Mouse (Mus musculus) limb, embryonic 13.5 days (tissue): Measurements from ENCODE around the gene Azi2. TPM values are rescaled to one million over a fixed set of nuclear protein-coding genes. Genes with fewer than 3 reads are reported as not detected.
A peak's percentile ranks its signal among the peaks of the same experiment; 100 is the strongest.

Experiments
- ATAC-seq: fragments of 200-750 bp; cut with Nextera tagmentation; 2 replicates; pipeline ENCODE4 v1.8.0; 2017; ENCODE audit warnings: low read depth, moderate number of reproducible peaks, moderate TSS enrichment; ENCODE audit not compliant: low FRiP score
- H3K27ac ChIP-seq: fragments of 300-500 bp; sonication (generic); 2 replicates; pipeline ENCODE4 v1.5.1; 2015; ENCODE audit warnings: inconsistent platforms, mild to moderate bottlenecking, moderate library complexity
- H3K27me3 ChIP-seq: fragments of 300-500 bp; sonication (generic); 2 replicates; pipeline ENCODE4 v1.6.1; 2015; ENCODE audit warnings: mild to moderate bottlenecking, inconsistent platforms
- H3K36me3 ChIP-seq: fragments of 300-500 bp; sonication (generic); 2 replicates; pipeline ENCODE4 v1.6.1; 2015; ENCODE audit warnings: inconsistent platforms, mild to moderate bottlenecking, moderate library complexity
- H3K4me1 ChIP-seq: fragments of 300-500 bp; sonication (generic); 2 replicates; pipeline ENCODE4 v1.6.1; 2015; ENCODE audit warnings: inconsistent platforms
- H3K4me2 ChIP-seq: fragments of 300-500 bp; sonication (generic); replicated peaks from 2 replicates; pipeline ENCODE4 v1.6.1; 2015; ENCODE audit warnings: inconsistent platforms, mild to moderate bottlenecking, moderate library complexity
- H3K4me3 ChIP-seq: fragments of 300-500 bp; sonication (generic); 2 replicates; pipeline ENCODE4 v1.5.1; 2015; ENCODE audit warnings: moderate library complexity, mild to moderate bottlenecking, inconsistent platforms
- H3K9ac ChIP-seq: fragments of 300-500 bp; sonication (generic); 2 replicates; pipeline ENCODE4 v1.6.1; 2015; ENCODE audit warnings: mild to moderate bottlenecking, inconsistent platforms
- H3K9me3 ChIP-seq: fragments of 300-500 bp; sonication (generic); 2 replicates; pipeline ENCODE4 v1.6.1; 2016; ENCODE audit warnings: inconsistent platforms
- whole genome bisulfite sequencing: fragments of 180-500 bp; shearing (Covaris S2); methylation state at CpG from one replicate; pipeline ENCODE4 v1.1.7; 2015; 5-methylcytosine and 5-hydroxymethylcytosine counted together
- polyA plus RNA-seq: library from polyadenylated mRNA; unstranded; fragments of >200 nt; fragmentation: Nextera tagmentation; extraction: Ambion mirVana; gene quantifications from 2 replicates; pipeline ENCODE4 v1.2.1, GENCODE M21; 2015

Azi2 gene
- polyA plus RNA-seq, result 72.6 and 75.6 TPM in 2 replicates

DNA sequence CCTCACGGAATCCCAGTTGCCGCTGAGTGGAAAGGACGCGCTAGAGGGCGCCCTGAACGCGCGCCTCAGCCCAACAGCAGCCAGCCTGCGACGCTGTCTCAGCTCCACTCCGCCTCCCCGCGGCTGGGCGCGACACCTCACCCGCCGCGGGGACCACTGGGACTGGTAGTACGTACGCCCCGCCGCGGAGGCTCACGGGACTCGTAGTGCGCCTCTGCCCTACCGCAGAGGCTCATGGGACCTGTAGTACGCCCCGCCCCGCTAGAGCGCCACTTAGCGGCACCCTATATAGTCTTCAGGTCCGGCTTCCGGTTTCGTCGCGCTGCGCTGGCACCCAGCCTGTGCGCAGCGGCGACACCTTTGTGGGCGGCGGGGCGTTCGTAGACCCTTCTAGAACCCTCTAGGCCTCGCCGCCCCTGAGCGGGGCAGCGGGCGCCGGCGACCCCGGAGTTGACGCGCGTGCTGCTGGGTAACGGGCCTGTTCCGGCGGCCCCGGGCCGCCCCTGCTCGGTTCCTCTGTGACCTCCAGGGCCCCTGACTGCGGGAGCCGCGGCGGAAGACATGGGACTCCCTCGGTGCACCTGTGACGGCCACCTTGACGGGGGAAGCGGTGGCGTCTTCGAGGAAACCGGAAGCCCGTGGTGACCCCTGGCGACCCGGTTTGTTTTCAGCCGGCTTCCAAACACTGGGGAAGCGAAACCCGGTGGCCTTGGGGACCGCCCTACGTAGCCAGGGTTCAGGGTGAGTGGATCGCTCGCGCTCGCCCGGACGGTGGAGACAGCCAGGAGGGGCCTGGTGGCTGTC, at the start of gene Azi2:
Azi2 (plus strand) TSS at position 282 of the 804 bp plus-strand sequence.
- WGBS, result under 1% methylated on average over 83 of the region's 87 CpGs
- Histone ChIP-seq H3K27ac (peak within 1 kb of the TSS; percentile 80), H3K9ac (peak within 1 kb of the TSS; percentile 84), H3K4me3 (peak within 1 kb of the TSS; percentile 78), H3K27me3 (no peaks in the 10 kb centered on the region), H3K4me1 (peaks cover 21% of the 10 kb centered on the region), H3K9me3 (no peaks in the 10 kb centered on the region), H3K36me3 (no peaks in the 10 kb centered on the region; the same call in 1 of the 2 replicates), H3K4me2 (peak within 1 kb of the TSS; percentile 80)
- peak; percentile 98 for ATAC-seq

DNA sequence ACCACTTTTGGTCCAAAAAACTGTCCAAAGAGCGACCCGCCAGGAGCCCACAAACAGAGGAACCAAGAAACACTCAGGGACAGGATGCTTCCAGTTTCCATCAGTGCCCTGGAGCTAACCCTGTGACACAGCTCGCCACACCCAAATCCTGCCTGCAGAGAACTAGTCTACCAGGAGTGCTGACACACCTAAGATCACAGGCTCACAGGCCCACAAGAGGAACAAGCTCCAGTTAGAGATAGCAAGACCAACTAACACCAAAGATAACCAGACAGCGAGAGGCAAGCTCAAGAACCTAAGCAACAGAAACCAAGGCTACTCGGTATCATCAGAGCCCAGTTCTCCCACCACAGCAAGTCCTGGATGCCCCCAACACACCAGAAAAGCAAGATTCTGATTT, 43.7 kb upstream of the Azi2 start:
- Histone ChIP-seq H3K27ac (no peak overlapping the region), H3K4me2 (no peak overlapping the region), H3K9ac (no peak overlapping the region), H3K27me3 (no peaks in the 10 kb centered on the region), H3K4me3 (no peak overlapping the region), H3K4me1 (no peaks in the 10 kb centered on the region), H3K36me3 (no peaks in the 10 kb centered on the region), H3K9me3 (no peaks in the 10 kb centered on the region)
- 86% methylated on average over 5 of the region's 5 CpGs for WGBS
- ATAC-seq, result no peak

DNA sequence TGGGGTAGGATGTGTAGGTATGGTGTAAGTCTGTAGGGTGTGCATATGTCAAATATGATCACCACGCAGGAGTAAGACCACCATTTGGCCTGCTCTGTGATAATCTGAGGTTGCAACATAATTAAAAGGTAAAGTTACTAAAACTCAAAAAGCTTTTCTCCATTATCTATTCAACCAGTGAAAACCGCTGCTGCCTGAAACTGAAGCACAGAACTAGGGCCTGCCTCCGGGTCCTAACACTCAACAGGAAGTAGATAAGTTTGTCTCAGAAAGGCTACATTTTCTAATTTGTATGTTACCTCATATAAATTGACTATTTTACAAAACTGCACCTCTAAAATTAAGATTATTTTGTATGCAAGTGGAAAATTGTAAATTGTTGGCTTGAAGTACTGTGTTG, 38.8 kb upstream of the Azi2 start:
- ATAC-seq, result no peak
- H3K4me3 ChIP-seq, result no peak overlapping the region
- 92% methylated on average over 3 of the region's 3 CpGs for WGBS
- no peaks in the 10 kb centered on the region for H3K27me3 ChIP-seq
- no peak overlapping the region for H3K9ac ChIP-seq
- no peaks in the 10 kb centered on the region for H3K4me1 ChIP-seq
- no peaks in the 10 kb centered on the region for H3K36me3 ChIP-seq
- H3K27ac ChIP-seq, result no peak overlapping the region
- no peak overlapping the region for H3K4me2 ChIP-seq
- H3K9me3 ChIP-seq, result no peaks in the 10 kb centered on the region

DNA sequence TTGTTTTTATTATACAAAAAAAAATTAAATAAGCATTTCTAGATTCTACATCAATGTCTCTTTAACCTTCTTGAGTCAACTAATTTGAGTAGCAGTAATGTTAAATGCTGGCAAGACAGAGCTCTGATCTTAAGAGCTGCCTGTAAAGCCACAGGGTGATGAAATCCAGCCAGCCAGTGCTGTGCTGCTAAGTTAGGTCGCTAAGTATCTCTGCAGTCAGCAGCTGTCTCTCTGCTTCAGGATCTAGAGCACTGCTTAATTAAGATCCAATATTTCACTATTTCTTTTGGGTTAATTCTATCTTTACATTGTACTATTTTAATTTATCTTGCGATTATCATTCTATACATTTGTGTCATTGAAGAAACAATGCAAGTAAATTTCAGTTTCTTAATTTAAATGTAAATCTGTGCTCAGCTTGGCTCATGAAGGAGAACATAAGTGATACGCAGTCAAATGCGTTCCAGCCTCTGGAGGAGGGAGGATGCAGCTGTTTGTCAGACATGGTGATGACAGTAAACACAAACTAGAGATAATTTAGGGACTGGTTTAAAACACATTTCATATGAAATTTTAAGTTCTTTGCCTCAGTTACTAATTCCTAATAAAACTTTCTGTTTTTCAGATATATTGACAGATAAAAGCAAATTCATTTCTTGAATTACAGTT, 36.9 kb upstream of the Azi2 start:
- Histone ChIP-seq H3K4me2 (no peak overlapping the region), H3K27me3 (no peaks in the 10 kb centered on the region), H3K9ac (no peak overlapping the region), H3K36me3 (no peaks in the 10 kb centered on the region), H3K4me1 (no peaks in the 10 kb centered on the region), H3K4me3 (no peak overlapping the region), H3K27ac (no peak overlapping the region), H3K9me3 (no peaks in the 10 kb centered on the region)
- 68% methylated on average over 4 of the region's 4 CpGs for WGBS
- ATAC-seq, result no peak

DNA sequence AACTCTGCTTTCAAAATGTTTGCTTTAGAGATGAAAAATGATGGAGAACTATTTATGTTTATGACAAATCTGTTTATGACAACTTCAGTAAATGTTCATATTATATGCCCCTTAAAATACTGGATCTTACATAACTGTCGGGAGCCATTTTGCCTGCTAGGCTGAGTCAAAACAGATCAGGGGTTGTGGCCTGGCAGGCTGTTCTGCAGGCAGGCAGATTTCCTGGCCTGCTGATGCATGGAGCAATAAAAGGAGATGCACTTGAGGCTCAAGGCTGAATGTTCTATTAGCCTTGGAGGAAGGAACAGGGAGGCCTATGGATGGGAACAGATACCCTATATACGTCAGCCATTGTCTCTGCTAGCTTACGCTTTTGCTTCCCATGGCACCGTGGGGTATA, 36.4 kb upstream of the Azi2 start:
- no peak overlapping the region for H3K4me2 ChIP-seq
- H3K9ac ChIP-seq, result no peak overlapping the region
- H3K27me3 ChIP-seq, result no peaks in the 10 kb centered on the region
- WGBS, result 76% methylated on average over 4 of the region's 4 CpGs
- H3K36me3 ChIP-seq, result no peaks in the 10 kb centered on the region
- no peaks in the 10 kb centered on the region for H3K9me3 ChIP-seq
- H3K27ac ChIP-seq, result no peak overlapping the region
- no peak overlapping the region for H3K4me3 ChIP-seq
- no peak for ATAC-seq
- H3K4me1 ChIP-seq, result no peaks in the 10 kb centered on the region

DNA sequence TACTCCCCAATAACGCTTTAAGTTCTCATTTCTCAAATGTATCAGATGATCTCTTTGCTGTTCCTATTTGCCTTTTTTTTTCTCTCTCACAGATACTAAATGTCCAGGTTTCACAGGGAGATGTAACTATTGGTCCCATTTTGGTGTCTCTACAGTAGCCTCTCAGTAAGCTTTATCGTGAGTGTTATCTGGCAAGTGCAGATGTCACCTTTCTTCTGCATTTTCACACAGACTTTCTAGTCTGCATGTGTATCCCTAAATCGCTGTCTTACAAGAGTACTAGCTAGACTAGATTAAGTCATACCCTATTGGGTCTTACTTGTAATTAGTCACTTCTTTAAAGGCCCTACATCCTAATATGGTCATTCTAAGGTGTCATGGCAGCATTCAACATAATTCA, 27.4 kb upstream of the Azi2 start:
- Histone ChIP-seq H3K4me1 (no peaks in the 10 kb centered on the region), H3K27me3 (no peaks in the 10 kb centered on the region), H3K4me2 (no peak overlapping the region), H3K36me3 (no peaks in the 10 kb centered on the region), H3K9ac (no peak overlapping the region), H3K27ac (no peak overlapping the region), H3K4me3 (no peak overlapping the region), H3K9me3 (no peaks in the 10 kb centered on the region)
- ATAC-seq, result no peak
- WGBS, result 89% methylated on average over 3 of the region's 3 CpGs

DNA sequence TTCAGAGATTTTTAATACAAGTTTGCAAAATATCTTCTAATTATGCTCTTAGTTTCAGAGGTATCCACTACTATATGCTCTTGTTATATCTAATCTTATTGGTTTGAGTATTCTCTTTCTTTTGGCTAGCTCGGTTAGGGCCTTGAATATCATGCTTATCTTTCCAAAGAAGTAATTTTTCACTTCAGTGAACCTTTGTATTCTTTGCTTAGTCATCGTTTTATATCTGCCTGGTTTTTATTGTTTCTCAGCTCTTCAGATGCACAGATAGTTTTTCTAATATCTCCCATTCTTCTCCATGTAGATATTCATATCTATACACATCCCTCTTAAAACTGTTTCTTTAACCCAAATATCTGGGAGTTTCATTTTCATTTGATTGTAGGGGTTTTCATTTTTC, 15.3 kb upstream of the Azi2 start:
- 78% methylated on average over 2 of the region's 2 CpGs for WGBS
- Histone ChIP-seq H3K36me3 (no peaks in the 10 kb centered on the region), H3K27ac (no peak overlapping the region), H3K27me3 (no peaks in the 10 kb centered on the region), H3K9ac (no peak overlapping the region), H3K4me2 (no peak overlapping the region), H3K4me1 (no peaks in the 10 kb centered on the region), H3K9me3 (no peaks in the 10 kb centered on the region), H3K4me3 (no peak overlapping the region)
- no peak for ATAC-seq

DNA sequence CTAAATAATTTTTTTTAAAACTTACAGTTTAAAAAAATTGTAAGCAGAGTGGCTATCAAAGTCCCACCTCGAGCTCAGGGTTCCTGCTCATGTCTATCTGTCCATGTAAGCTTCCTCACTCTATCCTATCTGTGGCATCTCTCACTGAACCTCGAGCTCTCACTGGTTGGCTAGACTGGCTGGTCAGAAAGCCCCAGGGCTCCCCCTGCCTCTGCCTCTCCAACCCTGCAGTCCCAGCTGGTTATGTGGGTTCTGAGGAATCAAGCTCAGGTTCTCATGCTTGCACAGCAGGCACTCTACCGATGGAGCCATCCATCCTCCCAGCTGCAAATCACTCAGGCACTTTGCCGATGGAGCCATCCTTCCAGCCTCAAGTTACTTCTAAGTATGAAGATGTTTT, 10.8 kb upstream of the Azi2 start:
- Histone ChIP-seq H3K4me2 (no peak overlapping the region), H3K27me3 (no peaks in the 10 kb centered on the region), H3K9ac (no peak overlapping the region), H3K4me1 (no peaks in the 10 kb centered on the region), H3K27ac (no peak overlapping the region), H3K9me3 (no peaks in the 10 kb centered on the region), H3K36me3 (no peaks in the 10 kb centered on the region), H3K4me3 (no peak overlapping the region)
- ATAC-seq, result no peak
- WGBS, result 50% methylated on average over 4 of the region's 4 CpGs

DNA sequence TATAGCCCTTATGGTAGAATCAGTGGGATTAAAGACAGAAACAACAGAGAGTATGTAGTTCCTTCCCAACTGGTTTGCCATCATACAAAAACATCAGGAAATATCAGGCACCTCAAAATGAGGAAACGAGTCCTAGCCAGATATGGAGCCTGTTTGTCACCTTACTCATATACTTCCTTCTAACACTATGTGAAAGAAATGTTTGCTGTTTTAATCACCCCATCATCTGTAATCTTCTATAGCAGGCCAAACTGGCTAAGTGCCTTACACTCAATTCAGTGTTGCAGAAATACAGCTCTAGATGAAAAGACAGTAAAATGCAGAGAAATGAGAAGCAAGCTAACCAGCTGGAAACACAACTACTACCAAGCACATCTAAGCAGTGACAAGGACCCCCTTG, 10.0 kb upstream of the Azi2 start:
- Histone ChIP-seq H3K9me3 (no peaks in the 10 kb centered on the region), H3K9ac (no peak overlapping the region), H3K4me1 (no peaks in the 10 kb centered on the region), H3K27me3 (no peaks in the 10 kb centered on the region), H3K4me3 (no peak overlapping the region), H3K27ac (no peak overlapping the region), H3K36me3 (no peaks in the 10 kb centered on the region), H3K4me2 (no peak overlapping the region)
- no peak for ATAC-seq
- 75% methylated on average over 1 of the region's 1 CpGs for WGBS

DNA sequence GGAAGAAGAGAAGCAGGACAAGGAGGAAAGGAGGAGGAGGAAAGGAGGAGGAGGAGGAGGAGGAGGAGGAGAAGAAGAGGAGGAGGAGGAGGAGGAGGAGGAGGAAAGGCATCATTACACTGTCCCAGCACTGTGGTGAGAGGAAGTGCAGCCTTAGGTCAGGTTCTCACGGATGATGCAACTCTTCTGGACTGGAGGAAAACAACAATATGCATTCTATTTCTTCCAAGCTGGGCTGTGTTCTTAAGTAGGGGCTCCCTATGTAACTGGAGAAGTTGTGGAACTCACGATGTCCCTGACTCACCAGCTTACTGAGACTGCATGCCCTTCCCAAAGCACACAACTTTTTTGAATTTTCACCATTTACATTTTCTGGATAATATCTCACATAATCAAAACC, 8.6 kb upstream of the Azi2 start:
- ATAC-seq, result no peak
- 49% methylated on average over 2 of the region's 2 CpGs for WGBS
- no peaks in the 10 kb centered on the region for H3K4me1 ChIP-seq
- H3K4me2 ChIP-seq, result no peak overlapping the region
- no peak overlapping the region for H3K27ac ChIP-seq
- H3K36me3 ChIP-seq, result no peaks in the 10 kb centered on the region
- H3K4me3 ChIP-seq, result no peak overlapping the region
- H3K9me3 ChIP-seq, result no peaks in the 10 kb centered on the region
- no peak overlapping the region for H3K9ac ChIP-seq
- H3K27me3 ChIP-seq, result no peaks in the 10 kb centered on the region

DNA sequence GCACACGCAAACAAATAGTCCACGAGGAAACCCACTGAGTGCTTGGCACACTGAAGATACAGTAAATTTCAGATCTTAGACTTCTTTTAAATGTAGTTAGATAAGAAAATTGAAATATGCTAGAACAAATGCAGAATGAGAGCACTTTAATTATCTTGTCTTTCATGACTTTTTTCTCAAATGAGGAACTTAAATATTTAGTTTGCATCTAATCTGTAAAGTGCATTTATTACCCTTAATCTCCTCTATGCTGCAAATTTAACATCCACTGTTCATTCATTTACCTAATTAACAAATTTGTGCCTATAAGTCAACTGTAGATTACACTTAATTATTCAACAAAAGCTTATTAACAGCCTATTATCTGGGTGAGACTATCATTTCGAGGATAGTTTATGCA, 5.3 kb upstream of the Azi2 start:
- H3K4me2 ChIP-seq, result no peak overlapping the region
- 88% methylated on average over 3 of the region's 3 CpGs for WGBS
- H3K9ac ChIP-seq, result no peak overlapping the region
- no peaks in the 10 kb centered on the region for H3K4me1 ChIP-seq
- no peaks in the 10 kb centered on the region for H3K9me3 ChIP-seq
- no peak overlapping the region for H3K4me3 ChIP-seq
- no peaks in the 10 kb centered on the region for H3K36me3 ChIP-seq
- no peaks in the 10 kb centered on the region for H3K27me3 ChIP-seq
- no peak overlapping the region for H3K27ac ChIP-seq
- no peak for ATAC-seq

DNA sequence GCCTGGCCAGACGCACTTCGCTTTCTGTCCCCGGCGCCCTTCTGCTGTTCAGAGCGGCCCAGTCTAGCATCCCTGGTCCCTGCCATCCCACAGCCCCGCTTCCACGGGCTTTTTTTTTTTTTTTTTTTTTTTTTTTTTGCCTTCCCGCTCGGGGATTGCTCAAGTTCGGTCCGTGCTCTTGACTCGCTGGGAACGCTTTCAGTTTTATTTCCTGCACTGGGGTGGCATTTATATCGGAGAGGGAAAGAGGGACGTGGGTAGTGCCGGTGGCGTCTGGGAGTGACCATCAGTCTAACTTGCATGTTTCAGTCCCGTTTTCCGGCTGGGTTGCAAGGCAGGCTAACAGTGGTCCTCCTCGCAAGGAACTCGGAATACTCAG, 712 bp downstream of the Azi2 start:
- WGBS, result 1% methylated on average over 21 of the region's 21 CpGs
- no peaks in the 10 kb centered on the region for H3K27me3 ChIP-seq
- peak overlapping the region; percentile 80 for H3K27ac ChIP-seq
- peaks cover 21% of the 10 kb centered on the region for H3K4me1 ChIP-seq
- no peak for ATAC-seq
- H3K36me3 ChIP-seq, result no peaks in the 10 kb centered on the region; the same call in 1 of the 2 replicates
- H3K4me2 ChIP-seq, result peak overlapping the region; percentile 80
- H3K4me3 ChIP-seq, result peak overlapping the region; percentile 78
- H3K9me3 ChIP-seq, result no peaks in the 10 kb centered on the region
- peak overlapping the region; percentile 84 for H3K9ac ChIP-seq
